Mouse (Mus musculus) layer of hippocampus, adult 8-10 months (tissue): ENCODE measurements around the gene Vinac1. TPM values are rescaled to one million over a fixed set of nuclear protein-coding genes. Genes with fewer than 3 reads are reported as not detected.

ENCODE experiments used
- DNase-seq, 2 experiments: peaks; one replicate each; pipeline ENCODE4 v3.0.0; 2022; ENCODE audit warnings: low spot score in 2 of 2
- total RNA-seq, 4 experiments: library from RNA; stranded (reverse); gene quantifications; 2 replicates each; pipeline ENCODE4 v1.2.4; 2022

The Vinac1 gene
- total RNA-seq = under 1 TPM in 1 of 4 experiments, not detected in 3; 0.11 TPM

DNA sequence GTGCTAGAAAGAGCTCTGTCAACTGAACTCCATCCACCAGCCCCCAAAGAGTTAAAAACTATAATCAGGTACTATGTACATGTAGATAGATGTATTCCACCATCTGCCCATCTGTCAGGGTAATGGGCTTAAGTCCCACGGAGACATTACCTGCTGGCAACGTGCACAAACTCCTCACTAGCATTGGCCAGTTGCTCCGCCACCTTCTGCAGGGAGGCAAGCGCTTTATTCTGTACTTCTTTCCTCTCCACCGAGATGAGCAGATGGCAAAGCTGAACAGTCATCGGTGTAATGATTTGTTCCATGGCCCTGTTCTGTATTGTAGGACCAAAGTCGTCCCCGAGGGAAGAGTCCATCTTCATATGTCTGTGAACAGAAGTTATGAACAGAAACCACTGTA is at the start of gene Vinac1:
Gene Vinac1 (minus strand): TSS at position 362 of the 400 bp plus-strand sequence.
- DNase-seq = no peak

GRCm38 (mm10) chr2:129093926-129094724 is 46.2 kb upstream of the Vinac1 start:
- DNase-seq = peak in 1 of 2 experiments; percentile 33

DNA sequence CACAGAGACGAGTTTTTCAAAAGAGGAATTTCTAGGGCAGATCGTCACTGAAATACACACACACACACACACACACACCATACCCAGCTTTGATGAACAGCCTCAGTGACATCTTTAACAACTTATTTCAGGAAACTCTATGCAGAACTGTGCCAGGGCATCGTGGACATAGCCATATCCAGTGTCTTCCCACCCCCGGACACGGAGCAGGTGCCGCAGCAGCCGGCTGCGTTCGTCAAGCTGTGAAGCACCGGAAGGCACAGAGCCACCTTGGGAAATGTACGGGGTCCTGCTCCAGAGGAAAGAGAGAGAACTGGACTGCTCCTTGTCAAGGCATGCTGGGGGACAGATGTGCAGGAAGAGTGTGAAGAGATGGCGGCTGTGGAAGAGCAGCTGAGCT is 44.8 kb upstream of the Vinac1 start:
- no peak for DNase-seq

GRCm38 (mm10) chr2:129090370-129090769 is 42.4 kb upstream of the Vinac1 start:
- DNase-seq = no peak

- DNase-seq = no peak
These were observed 39.5 kb upstream of the Vinac1 start for GRCm38 (mm10) chr2:129087520-129087919.

DNA sequence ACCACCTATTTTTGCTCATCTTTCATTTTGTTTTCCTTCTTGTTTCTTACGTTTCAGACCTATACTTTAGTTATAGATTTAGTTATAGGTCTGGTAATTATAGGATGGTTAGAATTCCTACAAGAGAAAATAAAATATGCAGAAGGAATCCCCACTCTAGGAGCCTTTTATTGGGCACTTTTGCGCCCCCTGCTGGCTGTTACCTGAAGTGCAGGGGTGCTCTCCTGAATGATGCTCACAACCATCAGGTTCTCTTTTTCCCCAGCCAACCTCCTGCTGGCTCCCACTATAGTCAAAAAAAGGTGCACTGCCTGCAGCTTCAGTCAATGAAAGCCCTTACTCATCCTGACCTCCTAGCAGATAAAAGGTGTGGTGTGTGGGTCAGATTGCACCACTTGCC is 37.0 kb upstream of the Vinac1 start:
- no peak for DNase-seq

DNA sequence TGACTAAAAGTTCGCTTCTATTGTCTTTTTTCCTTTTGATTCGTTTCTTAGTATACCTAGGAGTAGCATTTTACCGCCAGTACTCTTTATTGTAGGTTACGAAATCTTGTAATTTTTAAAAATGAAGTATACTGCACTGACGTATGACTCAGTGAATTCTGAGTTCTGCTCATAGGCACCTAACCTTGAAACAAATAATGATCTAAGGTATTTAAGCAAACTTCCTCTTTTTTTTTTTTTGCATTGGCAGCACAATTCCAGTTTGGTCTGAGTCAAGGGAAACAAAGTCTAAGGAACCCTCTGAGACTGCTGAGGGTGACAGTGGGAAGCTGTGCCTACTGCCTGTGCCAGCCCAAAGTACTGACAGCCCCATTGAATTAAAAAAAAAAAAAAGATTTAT is 35.5 kb upstream of the Vinac1 start:
- DNase-seq = no peak

DNA sequence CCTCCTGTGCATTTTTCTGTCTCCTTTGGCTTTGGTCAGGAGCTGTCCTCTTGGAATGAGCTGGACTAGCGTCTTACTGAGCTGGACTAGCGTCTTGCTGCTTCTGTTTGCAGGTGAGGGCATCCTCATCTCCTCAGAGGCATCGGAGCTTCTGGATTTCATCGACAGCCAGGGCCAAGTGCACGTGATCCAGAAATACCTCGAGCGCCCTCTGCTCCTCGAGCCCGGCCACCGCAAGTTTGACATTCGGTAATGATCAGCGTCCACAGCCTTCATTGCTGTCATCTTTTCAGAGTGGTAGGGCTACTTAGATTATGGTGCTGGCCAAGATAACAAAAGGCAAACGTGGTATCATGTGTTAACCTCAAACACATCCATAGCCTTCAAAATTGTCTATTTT is 33.1 kb upstream of the Vinac1 start:
- no peak for DNase-seq

GRCm38 (mm10) chr2:129079194-129079593 is 31.2 kb upstream of the Vinac1 start:
- no peak for DNase-seq

- DNase-seq = no peak
These were observed 30.3 kb upstream of the Vinac1 start for GRCm38 (mm10) chr2:129078313-129078712.

GRCm38 (mm10) chr2:129070296-129070695 is 22.3 kb upstream of the Vinac1 start:
- DNase-seq = no peak

GRCm38 (mm10) chr2:129066326-129066725 is 18.4 kb upstream of the Vinac1 start:
- DNase-seq = peak in 1 of 2 experiments; percentile 26

- peak; percentile 39 to 59 for DNase-seq
These were observed 17.7 kb upstream of the Vinac1 start, which contains the start of gene Ttl for GRCm38 (mm10) chr2:129065437-129066282. TSS of gene Ttl (plus strand) at chr2:129065942.

DNA sequence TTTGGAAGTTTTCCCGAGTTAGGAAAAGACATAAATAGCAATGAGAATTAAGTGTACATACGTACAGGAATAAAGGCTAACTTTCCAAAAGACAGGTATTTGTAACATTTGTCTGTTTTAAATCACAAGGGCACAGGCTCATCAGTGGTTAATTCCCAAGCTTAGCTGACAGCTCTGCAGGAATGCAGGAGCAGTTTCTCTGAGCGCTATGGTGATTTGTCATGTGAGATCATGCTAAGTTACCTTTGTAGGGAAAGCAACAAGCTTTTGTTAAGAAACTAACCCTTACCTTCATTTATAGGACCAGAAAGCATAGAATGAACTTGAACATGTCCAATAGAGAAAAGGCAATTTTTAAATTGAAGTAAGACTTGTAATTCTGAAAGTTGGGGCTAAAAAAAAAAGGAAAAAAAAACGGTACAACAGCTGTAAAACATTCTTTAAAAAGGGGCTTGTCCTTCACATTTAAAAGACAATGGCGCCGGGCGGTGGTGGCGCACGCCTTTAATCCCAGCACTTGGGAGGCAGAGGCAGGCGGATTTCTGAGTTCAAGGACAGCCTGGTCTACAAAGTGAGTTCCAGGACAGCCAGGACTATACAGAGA is 13.6 kb upstream of the Vinac1 start:
- DNase-seq = no peak

GRCm38 (mm10) chr2:129057920-129058361 is 10.0 kb upstream of the Vinac1 start:
- no peak for DNase-seq

GRCm38 (mm10) chr2:129057256-129057655 is 9.3 kb upstream of the Vinac1 start:
- DNase-seq = no peak

DNA sequence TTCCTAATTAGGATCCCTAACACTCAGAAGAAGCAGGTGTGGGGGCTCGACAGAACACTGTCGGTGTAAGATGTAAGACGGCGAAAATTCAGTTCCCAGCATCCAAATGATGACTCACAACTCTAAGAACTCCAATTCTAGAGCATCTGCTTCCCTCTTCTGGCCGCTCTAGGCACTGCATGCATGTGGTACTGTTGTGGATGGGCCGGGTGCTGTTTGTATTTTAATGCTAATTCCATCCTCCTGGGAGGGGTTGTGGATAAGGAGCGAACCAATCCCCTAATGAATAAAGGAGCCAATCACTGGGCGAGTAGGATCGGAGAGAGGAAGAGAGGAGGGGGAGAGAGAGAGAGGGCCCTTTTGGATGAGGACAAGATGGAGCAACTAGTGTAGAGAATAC is 8.6 kb upstream of the Vinac1 start:
- DNase-seq = no peak

GRCm38 (mm10) chr2:129055741-129056140 is 7.8 kb upstream of the Vinac1 start:
- DNase-seq = no peak

- DNase-seq = no peak
These were observed 4.5 kb upstream of the Vinac1 start for GRCm38 (mm10) chr2:129052451-129052983.

GRCm38 (mm10) chr2:129046846-129047196 is 1.2 kb downstream of the Vinac1 start:
- DNase-seq = no peak

GRCm38 (mm10) chr2:129046172-129046845 is 1.7 kb downstream of the Vinac1 start:
- DNase-seq = no peak
